Mouse (Mus musculus): ENCODE measurements around the gene She.
"Not testable (repeated sequence)": the region's sequence is repeated elsewhere in the genome, so short reads cannot be mapped to it uniquely, and the experiment has no call there.

She gene

DNA sequence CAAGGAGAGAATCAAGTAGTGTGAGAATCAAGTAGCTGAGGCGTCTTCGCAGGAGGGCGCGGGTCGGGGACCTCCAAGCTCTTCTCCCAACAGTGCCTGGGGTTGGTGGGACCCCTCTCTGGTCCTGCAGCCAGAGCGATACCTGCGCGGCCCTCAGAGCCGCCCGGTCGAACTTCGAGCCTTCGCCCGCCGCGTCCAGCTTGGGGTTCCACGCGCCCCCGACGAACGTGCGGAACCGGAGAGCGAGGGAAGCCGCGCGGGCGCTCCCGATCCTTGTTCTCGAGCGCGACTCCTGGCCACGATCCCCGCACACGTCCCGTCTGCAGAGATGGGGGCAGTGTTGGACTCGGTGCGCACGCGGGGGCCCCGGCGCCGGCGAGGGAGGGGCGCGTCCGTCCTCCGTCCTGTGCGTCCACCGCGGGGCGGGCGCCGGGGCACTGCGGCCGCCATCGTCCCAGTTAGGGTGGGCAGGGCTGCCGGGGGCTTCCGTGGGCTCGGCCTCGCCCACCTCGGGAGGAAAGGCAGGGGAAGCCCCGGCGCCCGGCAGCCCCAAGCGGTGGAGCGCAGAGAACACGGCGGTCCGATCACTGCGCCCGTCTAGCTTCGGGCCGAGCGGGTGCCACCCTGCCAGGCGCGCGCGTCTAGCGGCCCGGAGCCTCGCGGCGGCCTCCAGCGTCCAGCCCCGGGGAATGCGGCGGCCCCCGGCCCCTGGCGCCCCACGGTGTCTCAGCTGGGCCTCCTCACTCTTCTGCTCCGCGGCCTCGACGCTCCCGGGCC, at the start of gene She:
TSS of gene She (plus strand) at position 556 of the 777 bp plus-strand sequence.
- DNase-seq = no peak

DNA sequence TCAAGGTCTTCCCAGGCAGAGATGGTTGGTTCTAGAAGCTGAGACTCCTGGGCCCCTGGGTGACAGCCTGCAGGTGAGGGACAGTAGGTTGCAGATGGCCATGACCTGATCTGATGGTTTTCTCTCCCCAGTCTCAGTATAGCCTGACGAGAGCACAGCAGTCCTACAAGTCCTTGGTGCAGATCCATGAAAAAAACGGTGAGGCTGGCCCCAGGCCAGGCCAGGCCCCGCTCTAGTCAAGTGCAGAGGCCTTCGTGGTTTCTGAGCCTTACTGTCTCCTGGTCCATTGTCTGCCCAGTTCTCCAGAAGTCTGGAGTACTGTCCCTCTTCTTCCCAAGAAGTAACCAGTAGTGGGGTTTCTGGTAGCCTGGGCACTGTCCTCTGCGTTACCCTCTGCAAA, 49.5 kb upstream of the She start:
- DNase-seq = no peak

DNA sequence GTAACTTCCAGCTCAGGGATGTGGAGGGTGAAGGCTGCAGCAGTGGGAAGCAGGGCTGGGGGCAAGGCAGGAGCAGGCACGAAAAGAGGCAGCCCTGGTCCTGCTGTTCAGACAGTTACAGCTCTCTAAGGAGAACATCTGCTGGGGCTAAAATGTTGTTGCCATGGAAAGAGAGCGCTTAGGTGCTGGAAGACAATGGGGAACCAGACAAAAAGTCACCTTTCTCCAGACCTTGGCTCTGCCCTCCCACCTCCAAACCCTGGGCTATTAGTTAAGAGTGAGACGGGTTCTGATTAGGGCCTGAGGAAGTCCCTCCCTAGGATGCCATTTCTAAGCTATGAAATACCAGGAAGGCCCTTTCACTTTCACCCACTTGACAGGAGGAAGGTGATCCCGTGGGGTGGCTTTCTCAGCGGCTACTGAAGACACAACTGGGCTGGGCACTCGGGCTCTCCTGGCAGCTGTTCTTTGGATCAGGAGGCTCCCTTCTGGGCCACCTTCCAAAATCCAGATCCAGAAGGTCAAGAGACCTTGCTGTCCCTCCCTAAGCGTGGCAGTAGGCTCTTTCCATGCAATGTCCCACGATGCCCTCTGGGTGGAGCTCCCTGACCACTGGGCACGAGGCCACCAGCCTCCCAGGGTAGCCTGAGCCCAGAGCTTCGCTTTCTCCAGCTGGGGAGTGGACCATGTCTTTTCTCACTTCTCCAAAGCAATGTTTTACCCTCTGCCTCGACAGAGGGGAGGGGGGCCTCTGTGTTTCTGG, 46.0 kb upstream of the She start:
- peak; percentile 66 for DNase-seq

GRCm38 (mm10) chr3:89786275-89786674, 44.9 kb upstream of the She start:
- DNase-seq = no peak

DNA sequence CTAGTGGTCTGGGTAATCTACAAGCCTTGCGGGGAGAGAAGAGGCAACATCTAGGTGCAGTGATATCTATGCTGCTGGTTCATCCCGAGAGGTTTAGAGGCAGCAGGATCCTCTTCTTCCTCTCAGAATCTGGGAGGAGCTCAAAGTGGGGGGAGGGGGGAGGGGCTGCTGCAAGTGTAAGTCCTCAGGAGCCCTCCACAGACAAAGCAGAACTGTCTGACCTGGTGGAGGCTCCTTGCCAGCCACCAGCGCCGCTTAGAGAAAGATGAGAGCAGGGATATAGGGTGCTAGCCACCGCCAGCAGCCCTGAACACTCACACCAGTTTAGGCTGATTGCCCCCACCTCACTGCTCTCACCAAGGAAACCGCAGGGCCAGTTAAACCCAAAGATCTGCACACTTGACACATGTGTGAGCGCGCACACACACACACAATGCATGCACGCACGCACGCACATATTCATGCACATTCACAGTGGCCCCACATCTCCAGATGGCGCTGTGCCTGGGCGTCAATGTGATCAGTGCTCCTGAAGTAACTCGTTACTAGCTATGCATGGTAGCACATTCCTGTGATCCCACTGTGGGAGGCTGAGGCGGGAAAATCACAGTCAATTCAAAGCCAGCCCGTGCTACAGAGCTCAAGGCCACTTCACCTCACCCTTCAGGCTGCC, 42.4 kb upstream of the She start:
- no peak for DNase-seq

GRCm38 (mm10) chr3:89794616-89795015, 36.6 kb upstream of the She start:
- no peak for DNase-seq

DNA sequence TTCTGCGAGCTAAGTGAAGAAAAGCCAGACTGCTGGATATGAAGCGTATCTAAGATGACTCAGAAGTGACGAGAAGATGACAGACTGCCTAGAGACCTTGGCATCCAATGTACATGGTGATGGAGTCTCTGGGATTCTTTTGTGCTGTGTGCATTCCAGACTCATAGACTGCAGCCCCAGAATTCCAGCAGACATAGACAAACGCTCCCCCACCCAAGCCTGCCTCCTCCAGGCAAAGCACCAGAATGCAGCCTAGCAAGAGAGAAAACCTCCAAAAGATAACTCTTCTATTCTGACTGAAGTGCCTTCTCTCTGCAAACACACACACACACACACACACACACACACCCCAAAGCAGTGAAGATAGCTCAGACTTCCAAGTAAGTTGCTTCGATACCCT, 35.4 kb upstream of the She start:
- no peak for DNase-seq

GRCm38 (mm10) chr3:89796358-89796757, 34.8 kb upstream of the She start:
- DNase-seq = no peak

DNA sequence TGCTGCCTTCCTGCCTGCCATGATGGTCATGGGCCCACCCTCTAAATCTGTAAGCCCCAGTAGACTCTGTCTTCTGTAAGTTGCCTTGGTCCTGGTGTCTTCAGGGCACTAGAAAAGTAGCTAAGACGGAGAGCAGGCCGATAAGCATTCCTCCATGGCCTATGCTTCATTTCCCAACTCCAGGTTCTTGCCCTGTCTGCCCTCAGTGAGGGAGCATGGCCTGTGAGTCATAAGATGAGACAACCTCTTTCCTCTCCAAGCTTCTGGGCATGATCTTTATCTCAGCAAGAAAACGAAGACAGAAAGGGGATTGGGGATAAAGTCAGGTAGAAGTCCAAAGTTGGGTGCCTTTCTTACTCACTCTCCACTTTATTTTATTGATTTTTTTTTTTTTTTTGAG, 32.7 kb upstream of the She start:
- DNase-seq = no peak

DNA sequence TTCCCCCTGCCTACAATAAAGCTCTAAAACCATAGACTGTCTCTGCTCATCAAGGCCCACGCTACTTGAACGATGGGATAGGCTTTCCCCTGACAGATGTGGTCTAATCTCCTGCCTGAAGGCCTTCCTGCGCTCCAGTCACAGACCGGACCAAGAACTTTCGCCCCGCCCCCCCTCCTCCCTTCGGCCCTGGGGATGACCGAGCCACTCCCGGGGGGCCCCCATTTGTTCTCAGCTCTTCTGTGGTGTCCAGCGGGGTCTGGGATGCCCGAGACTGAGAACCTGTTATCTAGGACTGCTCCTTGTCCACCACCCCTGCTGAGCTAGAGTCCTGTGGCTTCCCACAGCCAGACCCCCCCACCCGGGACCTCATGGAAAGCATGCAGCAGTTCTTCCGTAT, 31.7 kb upstream of the She start:
- no peak for DNase-seq

GRCm38 (mm10) chr3:89800078-89800477, 31.1 kb upstream of the She start:
- DNase-seq = not testable (repeated sequence)

- no peak for DNase-seq
These were observed 30.2 kb upstream of the She start for GRCm38 (mm10) chr3:89800774-89801506.

- DNase-seq = no peak
These were observed 29.7 kb upstream of the She start for GRCm38 (mm10) chr3:89801507-89801847.

DNA sequence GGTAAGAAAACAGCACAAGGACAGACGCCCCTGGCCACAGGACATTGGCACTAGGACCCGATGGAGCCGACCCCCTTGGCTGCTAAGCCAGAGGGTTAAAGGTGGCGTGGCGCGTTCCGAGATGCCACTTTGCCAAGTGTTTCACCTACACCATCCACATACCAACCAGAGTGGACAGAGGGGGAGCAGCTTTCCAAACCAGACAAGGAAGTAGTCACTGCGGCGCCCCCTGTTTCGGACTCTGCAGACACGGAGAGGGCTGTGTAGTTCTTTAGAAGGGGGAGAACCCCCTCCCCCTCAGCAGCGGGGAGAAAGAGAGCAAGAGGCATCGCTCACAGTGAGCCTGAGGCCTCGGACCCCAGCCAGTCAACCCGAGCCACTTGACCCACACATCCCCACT, 28.3 kb upstream of the She start:
- no peak for DNase-seq

GRCm38 (mm10) chr3:89805179-89805578, 26.0 kb upstream of the She start:
- DNase-seq = no peak

GRCm38 (mm10) chr3:89806751-89807150, 24.4 kb upstream of the She start:
- DNase-seq = no peak

DNA sequence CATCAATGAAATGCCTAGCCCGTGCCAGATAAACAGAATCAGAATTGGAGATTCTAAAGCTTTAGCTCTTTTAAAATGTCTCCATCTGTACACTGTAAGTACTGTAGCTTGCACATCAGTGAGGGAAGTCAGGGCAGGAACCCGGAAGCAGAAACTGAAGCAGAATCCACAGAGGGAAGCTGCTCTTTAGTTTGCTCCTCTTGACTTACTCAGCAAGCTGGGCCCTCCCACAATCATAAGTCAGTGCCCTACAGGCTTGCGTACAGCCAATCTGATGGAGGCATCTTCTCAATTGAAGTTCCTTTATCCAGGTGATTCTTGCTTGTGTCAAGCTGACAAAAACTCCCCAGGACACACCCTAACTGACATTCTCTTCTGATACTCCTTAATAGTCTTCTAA, 24.0 kb upstream of the She start:
- no peak for DNase-seq

DNA sequence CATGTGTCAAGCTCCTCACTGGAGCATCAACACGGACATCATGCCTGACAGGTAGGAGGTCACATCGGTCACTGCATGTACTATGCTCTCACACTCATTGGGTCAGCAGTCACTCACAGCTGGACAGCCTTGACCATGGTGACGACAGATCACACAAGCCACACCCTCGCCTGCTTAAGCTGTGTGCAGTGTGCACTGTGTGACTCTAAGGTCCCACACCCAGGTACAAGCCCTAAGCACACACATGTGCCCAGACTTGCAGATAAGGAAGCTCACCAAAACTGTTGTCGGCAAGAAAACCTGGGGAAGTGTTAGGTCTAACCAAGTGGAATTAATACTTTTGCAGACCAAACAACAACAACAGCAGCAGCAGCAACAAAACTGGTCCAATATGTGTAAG, 23.3 kb upstream of the She start:
- DNase-seq = no peak

GRCm38 (mm10) chr3:89808638-89809037, 22.5 kb upstream of the She start:
- no peak for DNase-seq

DNA sequence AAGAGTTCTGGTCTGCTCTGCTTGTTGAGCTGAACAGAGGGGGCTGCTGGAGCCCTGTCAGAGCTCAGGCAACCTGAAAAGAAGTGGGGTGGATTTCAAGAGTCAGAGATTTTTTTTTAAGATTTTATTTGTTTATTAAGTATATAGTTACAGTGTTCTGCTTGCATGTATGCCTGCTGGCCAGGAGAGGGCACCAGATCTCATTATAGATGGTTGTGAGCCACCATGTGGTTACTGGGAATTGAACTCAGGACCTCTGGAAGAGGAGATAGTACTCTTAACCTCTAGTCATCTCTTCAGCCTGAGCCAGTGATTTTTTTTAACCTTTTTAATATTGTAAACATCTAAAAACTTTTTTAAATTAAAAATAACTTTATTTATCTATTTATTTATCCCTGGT, 20.3 kb upstream of the She start:
- no peak for DNase-seq

GRCm38 (mm10) chr3:89812166-89812565, 19.0 kb upstream of the She start:
- DNase-seq = no peak

GRCm38 (mm10) chr3:89814051-89814450, 17.1 kb upstream of the She start:
- no peak for DNase-seq

DNA sequence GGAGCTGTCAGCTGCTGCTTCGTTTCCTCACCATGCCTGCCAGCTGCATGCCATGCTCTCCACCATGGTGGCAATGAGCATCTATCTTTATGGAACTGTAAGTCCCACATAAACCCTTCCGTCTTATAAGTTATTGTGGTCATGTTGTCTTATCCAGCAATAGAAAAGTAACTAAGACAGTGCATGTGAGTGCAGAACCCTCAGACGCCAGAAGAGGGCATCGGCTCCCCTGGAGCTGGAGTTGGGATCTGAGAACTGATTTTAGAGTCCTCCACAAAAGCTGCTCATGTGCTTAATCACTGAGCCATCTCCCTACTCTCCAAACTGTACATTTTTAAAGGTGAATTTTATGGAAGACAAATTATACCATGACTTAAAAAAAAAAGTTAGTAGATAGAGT, 14.1 kb upstream of the She start:
- DNase-seq = no peak
